Mouse (Mus musculus): ENCODE measurements at regions not wholly inside any gene's neighbourhood (a gene's known extent, or its start where the extent isn't known, plus 50 kb on each side); places are given as distances from the start of the nearest gene placed in this dataset.

DNA sequence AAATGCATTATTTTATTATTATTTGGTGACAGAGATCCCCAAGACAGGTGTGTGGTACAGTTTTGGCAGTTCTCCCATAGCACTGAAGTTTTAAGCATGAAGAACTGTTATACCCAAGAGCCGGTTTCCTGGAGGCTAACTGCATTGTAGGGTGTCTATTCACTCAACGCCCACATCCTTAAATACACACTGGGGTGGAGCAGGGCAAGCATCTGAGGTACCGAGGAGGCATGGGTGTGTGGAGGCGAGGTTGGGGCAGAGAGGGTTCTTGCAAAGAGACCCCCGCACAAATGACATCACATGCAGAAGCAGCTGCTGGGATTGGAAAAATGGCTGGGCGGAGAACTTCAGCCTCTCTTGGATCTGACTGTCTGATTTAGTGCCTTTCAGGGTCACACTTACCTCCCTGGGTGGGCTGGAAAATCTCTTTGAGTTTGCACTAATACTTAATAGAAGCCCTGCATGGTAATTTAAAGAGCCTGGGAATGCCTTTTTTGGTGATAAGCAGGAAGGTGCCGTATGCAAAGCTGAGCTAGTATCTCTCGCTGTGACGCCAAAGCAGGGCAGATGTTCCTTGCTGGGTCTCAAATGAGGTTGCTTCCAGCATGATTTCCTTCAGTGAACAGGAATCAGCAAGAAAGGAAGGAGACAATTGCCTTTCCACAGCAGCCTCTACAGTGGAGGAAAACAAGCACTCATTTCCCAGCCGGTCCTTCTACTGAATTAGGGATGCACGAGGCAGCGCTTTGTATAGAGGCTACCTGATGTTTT lies 53.9 kb upstream of the Mdm1 start:
- H3K4me3 ChIP-seq (replicated peaks): no peak overlapping the region
- peaks cover 18% of the 10 kb centered on the region for H3K9me3 ChIP-seq
- TF ChIP-seq FLI1 (IDR thresholded peaks at IDR 0.05; ENCODE audit: low read length): no peak
- no peak for TF ChIP-seq GATA1 (IDR thresholded peaks at IDR 0.05; ENCODE audit: borderline replicate concordance, low read length)
- peaks cover 21% of the 10 kb centered on the region for H3K36me3 ChIP-seq (replicated peaks; ENCODE audit: low read length)
- peaks cover 49% of the 10 kb centered on the region for H3K4me1 ChIP-seq
- H3K27me3 ChIP-seq (replicated peaks): no peaks in the 10 kb centered on the region

DNA sequence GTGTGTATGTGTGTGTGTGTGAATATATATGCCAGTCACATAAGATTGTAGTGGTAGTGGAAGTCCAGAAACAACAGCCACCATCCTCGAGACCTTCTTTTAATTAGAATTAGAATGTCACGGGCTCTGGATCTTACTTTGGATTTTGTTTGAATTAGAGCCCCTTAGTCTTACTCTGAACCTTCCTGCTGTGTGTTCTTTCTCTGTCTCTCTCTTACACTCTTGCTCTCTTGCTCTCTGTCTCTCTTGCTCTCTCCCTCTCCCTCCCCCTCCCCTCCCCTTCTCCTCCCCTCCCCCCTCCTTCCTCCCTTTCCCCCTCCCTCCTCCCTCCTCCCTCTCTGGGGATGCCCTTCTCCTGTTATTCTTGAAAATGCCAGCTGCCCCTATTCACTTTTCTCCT lies 53.1 kb upstream of the Mdm1 start:
- Histone ChIP-seq H3K4me1 (peaks cover 46% of the 10 kb centered on the region), H3K36me3 (replicated peaks; ENCODE audit: low read length) (peaks cover 17% of the 10 kb centered on the region), H3K9me3 (peaks cover 18% of the 10 kb centered on the region), H3K4me3 (replicated peaks) (no peak overlapping the region), H3K27me3 (replicated peaks) (no peaks in the 10 kb centered on the region)
- TF ChIP-seq FLI1 (IDR thresholded peaks at IDR 0.05; ENCODE audit: low read length): no peak
- no peak for TF ChIP-seq GATA1 (IDR thresholded peaks at IDR 0.05; ENCODE audit: borderline replicate concordance, low read length)

DNA sequence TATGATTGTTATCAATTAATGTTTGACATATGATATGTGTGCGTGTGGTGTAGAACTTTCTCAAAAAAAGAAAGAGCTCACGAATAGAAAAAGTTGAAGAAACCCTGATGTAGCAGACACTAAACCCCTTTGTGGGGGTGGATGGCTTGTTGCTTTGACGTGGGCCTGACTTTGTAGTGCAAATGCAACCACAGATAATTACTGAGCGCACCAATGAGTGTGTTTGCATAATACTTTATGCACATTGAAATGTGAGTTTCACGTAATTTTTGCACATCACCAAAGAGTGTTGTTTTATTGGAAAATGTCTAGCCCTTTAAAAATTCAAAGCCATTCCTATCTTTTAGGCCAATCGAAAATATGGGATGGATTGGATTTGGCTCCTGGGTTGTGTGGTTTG lies 51.7 kb upstream of the Mdm1 start:
- H3K27me3 ChIP-seq (replicated peaks): no peaks in the 10 kb centered on the region
- peaks cover 49% of the 10 kb centered on the region for H3K4me1 ChIP-seq
- TF ChIP-seq FLI1 (IDR thresholded peaks at IDR 0.05; ENCODE audit: low read length) (no peak), GATA1 (IDR thresholded peaks at IDR 0.05; ENCODE audit: borderline replicate concordance, low read length) (no peak)
- H3K36me3 ChIP-seq (replicated peaks; ENCODE audit: low read length): peaks cover 9% of the 10 kb centered on the region
- no peak overlapping the region for H3K4me3 ChIP-seq (replicated peaks)
- H3K9me3 ChIP-seq: peaks cover 12% of the 10 kb centered on the region

DNA sequence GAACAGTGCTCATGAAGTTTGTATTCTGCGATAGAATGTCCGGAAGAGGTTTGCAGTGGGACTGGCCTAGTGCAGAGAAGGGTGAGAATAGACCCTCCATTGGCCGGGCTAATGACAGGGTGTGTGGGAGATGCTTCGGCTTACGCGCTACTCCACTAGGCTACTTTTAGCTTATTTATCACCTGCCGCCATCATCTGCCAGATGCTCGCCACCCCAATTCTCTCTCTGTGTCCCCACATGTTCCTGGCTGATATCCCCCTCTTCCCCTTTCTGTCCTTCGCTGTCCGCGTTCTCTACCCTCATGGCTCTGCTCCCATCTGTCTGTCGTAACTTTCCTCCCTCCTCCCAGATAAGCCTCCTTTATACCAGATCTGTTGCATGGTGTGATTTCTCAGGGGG lies 50.1 kb upstream of the Mdm1 start:
- H3K4me1 ChIP-seq: peaks cover 45% of the 10 kb centered on the region
- peaks cover 10% of the 10 kb centered on the region for H3K36me3 ChIP-seq (replicated peaks; ENCODE audit: low read length)
- TF ChIP-seq GATA1 (IDR thresholded peaks at IDR 0.05; ENCODE audit: borderline replicate concordance, low read length) (no peak), FLI1 (IDR thresholded peaks at IDR 0.05; ENCODE audit: low read length) (no peak)
- H3K9me3 ChIP-seq: peaks cover 15% of the 10 kb centered on the region
- H3K27me3 ChIP-seq (replicated peaks): no peaks in the 10 kb centered on the region
- no peak overlapping the region for H3K4me3 ChIP-seq (replicated peaks)
